Mouse (Mus musculus) c-Kit-negative CD71-positive TER-119-positive erythroid progenitor cells, embryonic 14.5 days (primary cell): ENCODE data around the gene Nt5c.
"Not testable (repeated sequence)": the region's sequence is repeated elsewhere in the genome, so short reads cannot be mapped to it uniquely, and the experiment has no call there.

Experiments used
- DNase-seq: peaks from one replicate; pipeline ENCODE4 v3.0.0-alpha.2; 2013; ENCODE audit warnings: low read depth, low spot score

Gene Nt5c

DNA sequence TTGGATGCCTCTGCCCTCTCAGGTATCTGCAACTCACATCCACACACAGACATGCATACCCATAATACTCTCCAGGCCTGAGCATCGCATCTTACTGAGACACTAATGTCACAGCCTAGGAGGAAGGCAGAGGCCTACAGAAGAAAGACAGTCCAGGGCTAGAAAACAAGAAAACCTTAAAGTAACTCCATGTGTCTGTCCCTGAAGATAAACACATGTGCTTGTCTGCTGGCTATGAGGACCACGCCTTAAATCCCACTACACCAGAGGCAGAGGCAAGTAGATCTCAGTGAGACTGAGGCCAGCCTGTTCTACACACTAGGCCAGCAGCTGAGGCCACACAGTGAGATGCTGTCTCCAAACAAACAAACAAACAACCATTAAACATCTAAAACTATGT lies 19.5 kb upstream of the Nt5c start:
- DNase-seq = peak; percentile 65

DNA sequence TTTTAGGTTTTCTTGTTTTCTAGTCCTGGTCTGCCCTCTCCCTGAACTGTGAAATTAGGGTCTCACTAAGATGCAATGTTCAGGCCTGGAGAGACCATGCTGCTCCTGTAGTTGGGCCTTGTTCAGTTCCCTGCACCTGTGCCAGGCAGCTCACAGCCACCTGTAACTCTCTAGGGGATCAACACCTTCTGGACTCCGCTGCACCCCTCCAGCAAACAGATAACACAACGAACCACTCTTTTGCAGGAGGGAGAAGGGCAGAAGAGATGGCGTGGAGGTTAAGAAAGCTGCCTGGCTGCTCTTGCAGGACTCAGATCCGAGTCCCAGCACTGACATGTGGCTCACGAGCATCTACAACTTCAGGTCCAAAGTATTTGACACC lies 18.8 kb upstream of the Nt5c start:
- DNase-seq = no peak

DNA sequence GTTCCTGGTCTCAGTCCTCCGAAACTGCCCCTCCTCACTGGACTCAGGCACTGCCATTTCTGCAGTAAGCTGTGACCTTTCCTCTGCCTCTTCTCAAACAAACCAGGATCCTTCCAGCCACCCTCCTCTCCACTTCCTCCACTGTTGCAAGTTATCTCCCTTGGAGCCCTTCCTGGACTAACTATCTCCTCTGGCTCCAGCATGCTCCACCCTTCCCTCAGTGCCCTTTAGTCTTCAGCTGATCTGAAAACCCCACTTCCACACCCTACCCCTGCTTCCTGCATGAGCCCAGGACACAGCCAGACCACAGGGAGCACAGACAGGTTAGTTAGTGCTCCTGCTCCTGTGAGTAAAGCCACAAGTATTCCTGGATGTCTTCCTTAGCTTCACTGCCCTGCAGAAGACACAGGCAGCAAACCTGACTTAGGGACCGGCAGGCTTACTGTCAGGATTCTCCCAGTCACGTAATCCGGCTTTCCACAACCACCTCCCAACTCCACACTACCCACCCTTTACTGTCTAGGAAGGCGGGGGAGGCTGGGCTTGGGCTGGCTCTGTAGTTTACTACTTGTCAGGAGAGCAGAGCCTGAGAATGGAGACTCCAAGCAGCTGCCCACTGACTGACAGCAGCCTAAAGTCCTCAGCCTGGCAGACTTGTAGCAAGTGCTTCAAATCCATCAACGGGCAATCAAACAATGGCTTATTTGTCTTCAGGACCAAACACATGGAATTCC lies 18.3 kb upstream of the Nt5c start:
- no peak for DNase-seq

DNA sequence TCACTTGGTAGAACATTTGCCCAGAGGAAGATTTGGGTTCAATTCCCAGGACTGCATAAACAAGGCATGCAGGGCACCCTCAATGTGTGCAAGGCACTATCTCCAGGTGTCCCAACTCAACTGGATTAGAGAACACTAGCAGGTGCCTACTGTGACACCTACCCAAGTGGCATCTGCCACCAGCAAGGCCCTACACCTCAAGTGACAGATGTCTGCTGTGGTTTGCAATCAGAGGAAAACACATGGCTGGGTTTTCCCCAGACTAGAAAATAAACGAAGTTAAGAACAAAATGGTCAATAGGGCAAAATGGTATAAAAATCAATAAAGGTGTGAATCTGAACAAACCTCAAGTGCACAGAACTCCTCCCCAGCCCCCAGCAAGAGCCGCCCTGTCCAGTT lies 16.4 kb upstream of the Nt5c start:
- DNase-seq = no peak

DNA sequence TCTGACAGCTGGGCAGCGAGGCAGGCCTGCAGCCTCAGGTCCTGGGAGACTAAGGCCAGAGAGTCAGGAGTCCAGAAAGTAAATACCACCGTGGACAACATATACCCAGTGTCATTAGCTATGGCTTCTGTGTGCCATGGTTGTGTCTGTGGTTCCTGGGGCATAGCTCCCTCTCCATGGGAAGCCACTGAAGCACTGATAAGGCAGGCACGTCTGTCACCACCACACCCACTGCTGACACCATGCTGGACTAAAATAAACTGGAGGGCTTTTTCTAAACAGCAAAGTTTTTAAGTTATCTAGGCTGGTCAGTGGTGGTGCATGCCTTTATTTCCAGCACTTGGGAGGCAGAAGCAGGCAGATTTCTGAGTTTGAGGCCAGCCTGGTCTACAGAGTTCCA lies 14.9 kb upstream of the Nt5c start:
- DNase-seq = peak; percentile 56

DNA sequence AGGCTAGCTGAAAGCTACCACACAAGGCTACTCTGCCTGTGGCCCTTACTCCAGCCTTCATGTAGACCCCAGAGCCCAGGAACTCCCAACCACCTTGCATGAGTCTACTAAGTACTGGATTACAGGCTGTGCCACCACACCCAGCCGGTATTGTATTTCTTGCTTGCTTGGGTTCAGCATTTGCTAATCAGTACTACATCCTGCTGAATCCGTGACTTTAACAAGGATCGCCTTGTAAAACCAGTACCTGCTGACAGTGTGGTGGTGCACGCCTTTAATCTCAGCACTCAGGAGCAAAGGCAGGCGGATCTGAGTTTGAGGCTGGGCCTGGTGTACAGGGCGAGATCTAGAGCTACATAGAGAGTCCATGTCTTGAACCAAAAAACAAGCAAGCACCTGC lies 11.0 kb upstream of the Nt5c start:
- no peak for DNase-seq

DNA sequence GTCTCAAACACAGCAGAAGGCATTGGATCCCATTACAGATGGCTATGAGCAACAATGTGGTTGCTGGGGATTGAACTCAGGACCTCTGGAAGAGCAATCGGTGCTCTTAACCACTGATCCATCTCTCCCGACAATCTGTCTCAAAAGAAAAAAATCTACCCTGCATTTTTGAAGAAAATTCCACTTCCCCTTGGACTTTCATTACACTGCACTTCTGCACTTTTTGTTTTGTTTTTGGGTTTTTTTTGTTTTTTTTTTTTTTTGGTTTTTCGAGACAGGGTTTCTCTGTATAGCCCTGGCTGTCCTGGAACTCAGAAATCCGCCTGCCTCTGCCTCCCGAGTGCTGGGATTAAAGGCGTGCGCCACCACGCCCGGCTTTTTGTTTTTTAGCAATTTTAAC lies 4.9 kb upstream of the Nt5c start:
- not testable (repeated sequence) for DNase-seq

DNA sequence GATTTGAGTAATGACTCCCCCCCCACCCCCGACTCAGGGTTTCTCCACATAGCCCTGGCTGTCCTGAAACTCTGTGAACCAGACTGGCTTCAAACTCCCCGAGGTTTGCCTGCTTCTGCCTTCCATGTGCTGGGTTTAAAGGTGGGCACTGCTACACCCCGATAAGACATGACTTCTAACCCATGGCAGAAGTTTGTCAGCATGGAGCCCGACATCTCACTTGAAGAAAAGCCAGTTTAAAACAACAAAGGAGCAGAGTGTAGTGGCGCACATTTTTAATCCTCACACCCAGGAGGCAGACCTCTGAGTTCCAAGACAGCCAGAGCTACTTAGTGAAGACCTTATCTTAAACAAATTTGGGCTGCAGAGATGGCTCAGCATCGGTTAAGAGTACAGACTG lies 725 bp upstream of the Nt5c start:
- DNase-seq = no peak

DNA sequence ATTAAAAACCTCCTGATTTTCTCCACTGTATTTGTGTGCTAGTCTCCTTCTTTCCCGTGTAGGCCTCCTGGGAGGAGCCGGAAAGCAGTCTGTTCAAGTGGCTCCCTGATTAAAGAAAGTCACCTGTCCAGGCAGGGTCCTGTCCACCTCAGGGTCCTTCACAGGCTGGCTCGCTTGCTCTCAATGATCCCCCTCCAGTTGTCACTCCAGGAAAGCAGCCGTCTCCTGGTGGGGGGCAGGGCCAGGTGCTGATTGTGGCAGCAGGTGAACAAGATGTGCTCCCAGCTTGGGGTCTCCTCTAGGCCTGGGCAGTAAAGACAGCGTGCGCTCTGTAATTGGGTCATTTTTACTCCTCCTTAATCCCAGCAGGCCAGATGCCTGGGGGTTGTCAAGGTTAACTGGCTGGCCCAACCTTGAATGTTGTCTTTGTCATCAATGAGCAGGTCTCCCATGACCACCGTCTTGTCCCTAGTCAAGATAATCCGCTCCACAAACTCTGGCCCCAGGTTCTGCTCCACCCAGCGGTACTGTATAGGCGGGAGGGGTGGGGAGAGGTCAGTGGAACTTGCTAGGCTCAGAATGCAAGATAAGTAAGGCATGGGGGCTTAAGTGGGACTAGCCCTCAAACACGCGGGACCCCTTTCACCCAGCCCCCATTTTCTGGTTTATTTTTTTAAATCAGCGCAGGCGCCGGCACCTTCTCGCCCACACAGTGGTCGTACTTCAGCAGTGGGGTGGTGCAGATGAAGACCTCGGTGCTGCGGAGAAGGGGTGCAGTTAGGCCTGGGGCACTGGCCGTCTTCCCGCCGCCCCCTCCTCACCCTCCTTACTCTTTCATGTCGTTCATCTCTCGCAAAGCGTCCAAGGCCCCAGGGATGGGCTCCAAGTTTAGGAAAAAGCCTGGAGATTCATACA lies 964 bp downstream of the Nt5c start:
- DNase-seq = no peak

DNA sequence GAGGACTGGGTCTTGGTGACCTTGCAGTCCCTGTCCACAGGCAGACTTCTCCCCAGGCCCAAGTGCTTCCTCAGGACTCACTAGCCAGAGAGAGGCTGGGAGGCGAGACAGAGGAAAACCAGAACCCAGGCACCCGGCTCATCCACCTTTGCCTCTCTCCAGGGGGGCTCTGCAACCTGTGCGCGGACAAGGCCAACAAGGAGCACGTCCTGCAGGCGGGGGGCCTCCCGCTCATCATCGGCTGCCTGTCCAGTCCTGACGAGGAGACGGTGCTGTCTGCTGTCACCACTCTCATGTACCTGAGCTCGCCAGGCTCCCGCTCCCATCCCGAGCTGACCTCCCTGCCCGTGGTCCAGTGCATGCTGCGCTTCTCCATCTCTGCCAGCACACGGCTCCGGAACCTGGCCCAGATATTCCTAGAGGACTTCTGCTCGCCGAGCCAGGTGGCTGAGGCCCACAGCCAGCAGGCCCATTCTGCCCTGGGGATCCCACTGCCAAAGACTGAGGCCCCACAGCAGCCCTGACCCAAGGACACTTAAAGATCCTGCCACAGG lies 3.0 kb downstream of the Nt5c start:
- no peak for DNase-seq

DNA sequence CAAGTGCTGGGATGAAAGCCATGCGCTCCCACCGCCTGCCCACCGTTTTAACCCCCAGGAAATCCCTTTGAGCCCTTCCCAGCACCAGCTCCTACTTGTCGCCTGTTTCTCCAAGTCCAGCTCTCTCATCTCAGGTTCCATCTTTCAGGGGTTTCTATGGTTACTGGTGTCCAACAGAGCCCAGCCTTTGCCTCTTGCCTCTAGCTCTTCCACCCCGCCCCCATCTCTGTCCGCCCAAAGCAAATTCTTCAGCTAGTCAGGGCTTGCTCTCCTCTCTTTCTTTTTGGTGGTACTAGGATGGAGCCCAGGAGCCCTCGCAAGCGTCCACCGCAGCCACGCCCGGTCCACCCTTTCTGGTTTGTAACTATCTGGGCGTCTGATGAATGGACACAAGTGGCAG lies 6.5 kb downstream of the Nt5c start:
- no peak for DNase-seq

DNA sequence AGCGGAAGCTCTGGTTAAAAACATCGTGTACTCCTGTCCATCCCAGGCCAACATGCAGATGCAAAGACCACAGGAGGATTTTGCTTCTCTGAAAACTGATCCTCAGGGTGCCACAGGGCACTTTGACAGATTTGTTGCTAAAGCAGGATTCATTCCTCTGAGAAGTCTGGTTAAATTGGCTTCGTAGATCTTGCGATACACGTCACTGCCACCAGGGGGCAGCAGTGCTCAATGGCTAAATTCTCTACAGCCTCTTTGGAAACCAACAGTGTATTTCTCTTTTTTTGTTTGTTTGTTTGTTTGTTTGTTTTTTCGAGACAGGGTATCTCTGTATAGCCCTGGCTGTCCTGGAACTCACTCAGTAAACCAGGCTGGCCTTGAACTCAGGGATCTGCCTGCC lies 7.9 kb downstream of the Nt5c start:
- peak; percentile 82 for DNase-seq

DNA sequence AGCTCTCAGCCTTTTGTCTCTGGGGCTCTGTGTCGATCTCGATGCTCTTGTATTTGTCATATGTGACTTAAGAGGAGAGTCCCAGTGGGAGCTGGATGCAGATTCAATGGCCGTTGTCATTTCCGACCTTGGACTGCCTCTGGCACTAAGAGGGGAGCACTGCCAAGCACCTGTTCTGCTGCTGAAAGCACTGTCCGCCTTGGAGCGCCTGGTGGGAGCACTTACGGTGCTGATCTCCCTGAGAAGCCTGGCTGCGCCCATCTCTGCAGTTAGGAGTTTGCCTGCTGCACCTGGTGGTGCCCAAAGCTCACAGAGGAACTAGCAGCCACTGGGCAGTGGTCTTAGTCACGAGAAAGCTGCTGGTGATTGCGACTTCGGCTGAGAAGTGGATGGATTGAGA lies 8.4 kb downstream of the Nt5c start:
- DNase-seq = no peak

DNA sequence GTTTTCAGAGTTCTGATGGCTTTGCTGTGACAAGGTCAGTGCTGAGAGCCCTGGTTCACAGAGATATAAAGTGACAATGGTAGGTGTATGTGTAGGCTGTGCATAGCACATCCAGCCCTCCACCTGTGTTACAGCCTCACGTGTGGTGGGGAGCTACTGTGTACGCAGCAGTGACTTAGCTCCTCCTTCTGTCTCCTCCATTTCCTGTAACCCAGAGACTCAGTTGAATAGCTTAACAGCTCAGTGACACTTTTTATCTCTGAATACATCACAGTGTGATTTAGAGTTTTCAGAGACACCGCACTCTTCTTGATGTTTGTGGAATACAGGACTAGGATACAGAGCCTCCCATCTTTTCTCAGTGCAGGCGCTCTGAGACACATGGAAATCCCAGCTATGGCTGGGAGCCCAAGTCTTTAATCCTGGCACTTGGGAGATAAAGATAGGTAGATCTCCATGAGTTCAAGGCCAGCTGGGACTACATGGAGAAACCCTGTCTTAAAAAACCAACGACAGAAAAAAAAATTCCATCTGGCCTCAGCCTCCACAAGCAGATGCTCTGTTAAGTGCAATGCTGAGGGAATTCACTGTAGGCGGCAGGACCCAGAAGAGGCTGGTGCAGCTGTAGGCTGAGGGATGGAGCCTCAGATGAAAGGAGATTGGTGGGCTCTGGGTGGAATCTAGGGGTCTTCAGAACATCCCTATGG lies 10.0 kb downstream of the Nt5c start:
- no peak for DNase-seq

DNA sequence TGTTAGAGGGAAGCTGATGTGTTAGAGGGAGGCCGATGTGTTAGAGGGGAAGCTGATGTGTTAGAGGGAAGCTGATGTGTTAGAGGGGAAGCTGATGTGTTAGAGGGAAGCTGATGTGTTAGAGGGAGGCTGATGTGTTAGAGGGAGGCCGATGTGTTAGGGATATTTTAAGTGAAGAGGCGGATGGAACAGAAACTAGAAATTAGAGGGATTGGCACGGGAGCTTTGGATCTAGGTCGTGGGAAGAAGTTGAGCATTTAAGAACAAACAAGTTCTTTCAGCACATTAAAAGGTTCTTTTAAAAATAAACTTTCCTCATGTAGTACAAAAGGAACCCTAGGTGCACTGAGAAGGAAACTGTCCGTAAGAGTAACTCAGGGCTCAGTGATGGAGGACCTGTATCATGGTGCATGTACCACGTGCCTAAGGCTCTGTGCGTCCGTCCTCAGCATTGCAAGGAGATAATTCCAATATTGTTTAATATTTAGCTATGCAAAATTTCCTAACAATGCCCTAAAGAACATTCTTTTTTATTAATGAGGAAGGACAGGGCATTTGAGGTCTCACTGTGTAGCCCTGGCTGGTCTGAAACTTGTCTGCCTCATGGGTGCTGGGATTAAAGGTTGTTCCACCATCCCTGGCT lies 13.2 kb downstream of the Nt5c start:
- no peak for DNase-seq

DNA sequence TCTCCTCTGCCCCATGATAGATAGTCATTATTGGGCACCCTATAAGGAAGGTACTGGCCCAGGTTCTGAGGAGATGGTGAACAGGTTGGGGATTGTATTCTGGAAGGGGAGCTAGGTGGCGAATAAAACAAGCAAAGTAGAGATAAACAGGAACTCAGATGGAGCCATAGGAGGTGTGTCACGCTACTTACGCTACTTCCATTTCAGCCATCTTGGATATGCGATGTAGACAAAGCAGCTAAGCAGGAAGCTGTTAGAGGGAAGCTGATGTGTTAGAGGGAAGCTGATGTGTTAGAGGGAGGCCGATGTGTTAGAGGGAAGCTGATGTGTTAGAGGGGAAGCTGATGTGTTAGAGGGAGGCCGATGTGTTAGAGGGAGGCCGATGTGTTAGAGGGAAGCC lies 14.3 kb downstream of the Nt5c start:
- not testable (repeated sequence) for DNase-seq

DNA sequence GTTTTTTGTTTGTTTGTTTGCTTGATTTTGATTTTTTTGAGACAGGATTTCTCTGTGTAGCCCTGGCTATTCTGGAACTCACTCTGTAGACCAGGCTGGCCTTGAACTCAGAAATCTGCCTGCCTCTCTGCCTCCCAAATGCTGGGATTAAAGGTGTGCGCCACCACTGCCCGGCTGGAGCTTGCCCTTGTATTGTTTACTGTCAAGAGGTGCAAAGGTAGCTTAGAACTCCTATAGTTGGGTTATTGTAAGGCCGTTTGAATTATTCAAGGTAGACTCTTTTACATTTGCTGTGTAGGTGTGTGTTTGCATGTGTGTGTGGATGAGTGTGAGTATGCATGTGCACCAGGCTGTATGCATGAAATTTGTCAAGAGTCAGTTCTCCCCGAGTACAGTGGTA lies 15.0 kb downstream of the Nt5c start:
- DNase-seq = not testable (repeated sequence)

DNA sequence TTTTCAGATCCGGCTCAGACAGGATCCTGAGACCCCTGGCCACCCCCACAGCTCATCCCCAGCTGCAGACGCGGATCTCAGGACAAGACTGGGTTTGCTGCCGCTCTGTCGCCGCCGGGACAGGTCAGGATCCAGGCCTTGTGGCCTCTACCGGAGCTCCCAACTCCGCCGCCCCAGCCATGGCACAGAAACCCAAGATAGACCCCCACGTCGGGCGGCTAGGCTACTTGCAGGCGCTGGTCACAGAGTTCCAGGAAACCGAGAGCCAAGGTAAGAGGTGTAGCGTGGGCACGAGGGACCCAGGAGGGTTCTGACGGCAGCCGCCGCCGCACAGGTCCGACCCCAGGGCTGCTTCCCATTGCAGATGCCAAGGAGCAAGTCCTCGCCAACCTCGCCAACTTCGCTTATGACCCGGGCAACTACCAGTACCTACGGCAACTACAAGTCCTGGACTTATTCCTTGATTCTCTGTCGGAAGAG lies 15.9 kb downstream of the Nt5c start:
- no peak for DNase-seq

DNA sequence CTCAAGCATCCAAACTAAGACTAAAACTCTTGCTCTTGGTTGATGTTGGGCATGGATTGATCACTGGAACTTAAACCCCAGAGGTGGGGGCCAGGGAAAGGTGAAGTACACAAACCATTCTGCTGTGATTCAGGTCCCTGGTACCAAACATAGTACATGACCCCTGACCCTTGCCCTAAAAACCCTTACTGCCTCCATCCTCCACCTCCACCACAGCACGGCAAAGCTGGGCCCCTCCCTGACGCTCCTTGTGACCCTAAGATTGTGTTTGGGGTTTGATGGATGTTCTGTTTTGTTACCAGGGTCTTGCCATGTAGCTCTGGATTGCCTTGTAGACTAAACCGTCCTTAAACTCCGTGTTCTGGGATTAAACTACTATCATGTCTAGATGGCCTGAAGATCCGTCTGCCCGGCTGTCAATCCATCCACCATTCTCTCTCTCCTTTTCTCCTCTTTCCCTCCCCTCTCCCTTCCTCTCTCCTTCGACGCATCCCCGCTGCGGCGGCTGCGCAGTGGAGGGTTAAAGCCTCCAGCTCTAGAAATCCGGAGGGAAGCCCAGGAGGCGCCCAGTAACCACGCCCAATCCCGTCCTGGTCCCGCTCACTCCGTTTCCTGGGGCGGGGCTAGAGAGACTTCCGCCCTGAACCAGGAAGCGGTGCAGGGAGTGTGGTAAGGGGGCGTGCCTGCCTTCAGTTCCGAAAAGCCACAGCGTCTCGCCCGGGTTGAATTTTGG lies 16.5 kb downstream of the Nt5c start, which contains the start of gene Armc7:
Gene Armc7, plus strand, starts transcription at position 643 of the 733 bp plus-strand sequence.
- DNase-seq = peak; percentile 88

DNA sequence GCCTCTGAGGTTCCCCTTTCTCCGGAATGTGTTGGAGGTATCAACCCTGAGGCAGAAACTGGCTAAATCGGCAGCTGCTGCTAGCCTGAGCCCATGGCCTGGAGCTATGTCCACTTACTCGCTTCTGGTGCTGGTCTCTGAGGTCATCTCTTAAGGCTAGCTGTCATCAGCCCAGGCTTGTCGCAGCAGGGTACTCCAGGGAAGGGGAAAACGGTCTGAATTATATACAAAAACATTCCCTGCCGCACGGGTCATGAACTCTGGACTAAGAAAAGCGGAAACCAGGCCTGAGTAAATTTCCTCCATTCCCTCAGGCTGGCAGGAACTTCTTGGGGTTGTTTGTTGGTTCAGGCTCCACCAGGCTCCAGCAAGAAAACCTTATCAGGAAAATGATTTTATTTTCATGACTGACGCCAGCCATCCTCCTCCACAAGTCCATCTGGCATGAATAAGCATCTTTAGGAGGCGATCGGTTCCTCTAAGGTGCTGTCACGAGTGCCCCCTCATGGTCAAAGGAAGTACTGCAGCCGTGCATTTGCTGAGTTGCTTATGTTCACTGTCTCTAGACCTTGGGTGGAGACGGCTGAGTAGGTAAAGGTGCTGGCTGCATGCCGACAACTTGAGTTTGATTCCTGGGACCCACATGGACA lies 17.9 kb downstream of the Nt5c start:
- DNase-seq = peak; percentile 98
